Mouse (Mus musculus) CH12.LX (cell line): ENCODE data around the gene Ace.

Source experiments
- CTCF ChIP-seq, 2 experiments: IDR thresholded peaks in 1 of 2; conservative IDR thresholded peaks in 1 of 2; 2 replicates each; pipeline ENCODE4 v1.5.1; 2011 to 2012; ENCODE audit warnings: low read depth in 2 of 2, low read length in 2 of 2, improper control_type of control experiment in 1 of 2, inconsistent platforms in 1 of 2, mild to moderate bottlenecking in 1 of 2, moderate library complexity in 1 of 2
- ELF1 ChIP-seq: IDR thresholded peaks from 2 replicates; pipeline ENCODE4 v1.6.1; 2014; ENCODE audit warnings: low read depth, mild to moderate bottlenecking, inconsistent platforms, low read length, improper control_type of control experiment
- EP300 ChIP-seq: IDR thresholded peaks from 2 replicates; pipeline ENCODE4 v1.6.1; 2011; ENCODE audit warnings: low read length, improper control_type of control experiment
- JUND ChIP-seq: conservative IDR thresholded peaks from 2 replicates; pipeline ENCODE4 v1.6.1; 2011; ENCODE audit warnings: low read depth, low read length, improper control_type of control experiment
- POLR2A ChIP-seq: IDR thresholded peaks from 2 replicates; pipeline ENCODE4 v1.6.1; 2011; ENCODE audit warnings: low read depth, mild to moderate bottlenecking, improper control_type of control experiment, low read length
- POLR2AphosphoS2 ChIP-seq: IDR thresholded peaks from 2 replicates; pipeline ENCODE4 v1.6.1; 2011; ENCODE audit warnings: low read depth, low read length, improper control_type of control experiment
- TCF12 ChIP-seq: IDR thresholded peaks from 2 replicates; pipeline ENCODE4 v1.6.1; 2014; ENCODE audit warnings: low read depth, mild to moderate bottlenecking, inconsistent platforms, low read length, improper control_type of control experiment
- USF1 ChIP-seq: IDR thresholded peaks from 2 replicates; pipeline ENCODE4 v1.6.1; 2014; ENCODE audit warnings: low read depth, mild to moderate bottlenecking, inconsistent platforms, low read length, improper control_type of control experiment
- ZNF384 ChIP-seq: IDR thresholded peaks from 2 replicates; pipeline ENCODE4 v1.6.1; 2012; ENCODE audit warnings: low read depth, low read length, improper control_type of control experiment, inconsistent platforms

DNA sequence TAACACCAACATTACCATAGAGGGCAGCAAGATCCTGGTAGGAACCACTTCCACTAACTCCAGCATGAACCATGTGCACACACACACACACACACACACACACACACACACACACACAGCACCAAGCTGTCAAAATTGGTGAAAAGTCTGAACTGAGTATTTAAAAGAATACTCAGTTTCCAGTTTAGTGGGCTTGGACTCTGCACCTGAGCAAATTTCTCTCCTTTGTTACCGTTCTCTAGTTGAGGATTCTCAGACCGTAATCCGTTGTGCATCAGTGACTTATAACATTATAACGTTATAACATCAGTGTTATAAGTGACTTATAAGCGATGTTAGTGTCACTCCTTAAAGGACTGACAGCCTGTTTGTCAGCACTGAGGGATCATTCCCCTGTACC, 7.9 kb downstream of the Ace start:
- no peak for TF ChIP-seq USF1
- TF ChIP-seq POLR2A, result no peak
- TF ChIP-seq EP300, result no peak
- no peak for TF ChIP-seq ZNF384
- TF ChIP-seq TCF12, result no peak
- no peak for TF ChIP-seq JUND
- TF ChIP-seq POLR2AphosphoS2, result no peak
- TF ChIP-seq ELF1, result no peak
- no peak for TF ChIP-seq CTCF (conservative IDR thresholded peaks at IDR 0.05 in 1 of 2, IDR thresholded peaks at IDR 0.05 in 1 of 2; ENCODE audit: low read depth in 2 of 2, low read length in 2 of 2)
